Mouse (Mus musculus): Measurements from ENCODE around the gene Spata2l.

- TF ChIP-seq EP300 (IDR thresholded peaks at IDR 0.05; ENCODE audit: insufficient read depth, low read depth, low read length): no peak
- TF ChIP-seq POLR2A (IDR thresholded peaks at IDR 0.05; ENCODE audit: insufficient read depth, low read length): no peak
These were observed 8.3 kb upstream of the Spata2l start for GRCm38 (mm10) chr8:123244382-123244781.

Data from ES-Bruce4 (cell line).